Mouse (Mus musculus): ENCODE measurements at regions not wholly inside any gene's neighbourhood (a gene's known extent, or its start where the extent isn't known, plus 50 kb on each side); places are given as distances from the start of the nearest gene placed in this dataset.

DNA sequence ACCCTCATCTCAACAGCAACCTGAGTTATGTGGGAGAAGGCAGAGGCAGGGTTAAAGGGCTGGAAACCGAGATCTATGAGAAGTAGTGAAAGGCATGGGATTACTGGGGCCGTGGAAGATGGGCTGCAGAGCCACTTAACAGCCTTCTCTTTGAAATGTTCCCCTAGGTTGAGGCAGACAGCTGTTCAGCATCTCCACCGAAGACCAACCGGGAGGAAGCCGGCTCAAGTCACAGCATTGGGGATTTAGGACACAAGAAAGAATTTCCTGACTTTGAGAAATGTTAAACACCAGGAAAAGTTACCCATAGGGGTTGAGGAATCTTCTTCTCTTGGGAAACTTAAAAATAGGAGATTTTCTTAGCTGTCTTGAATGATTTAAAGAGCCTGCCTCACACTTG is 283.4 kb upstream of the Pard3b start:
- Histone ChIP-seq H3K27me3 (no peaks in the 10 kb centered on the region; the same call in 1 of the 2 replicates), H3K36me3 (ENCODE audit: poor library complexity, severe bottlenecking) (no peaks in the 10 kb centered on the region), H3K4me1 (peaks cover 16% of the 10 kb centered on the region; the same call in 1 of the 2 replicates), H3K4me2 (no peak overlapping the region), H3K9me3 (replicated peaks) (no peaks in the 10 kb centered on the region), H3K4me3 (no peak overlapping the region), H3K27ac (no peak overlapping the region), H3K9ac (no peak overlapping the region)
- ATAC-seq, result no peak
- WGBS, result 68% methylated on average over 5 of the region's 5 CpGs

DNA sequence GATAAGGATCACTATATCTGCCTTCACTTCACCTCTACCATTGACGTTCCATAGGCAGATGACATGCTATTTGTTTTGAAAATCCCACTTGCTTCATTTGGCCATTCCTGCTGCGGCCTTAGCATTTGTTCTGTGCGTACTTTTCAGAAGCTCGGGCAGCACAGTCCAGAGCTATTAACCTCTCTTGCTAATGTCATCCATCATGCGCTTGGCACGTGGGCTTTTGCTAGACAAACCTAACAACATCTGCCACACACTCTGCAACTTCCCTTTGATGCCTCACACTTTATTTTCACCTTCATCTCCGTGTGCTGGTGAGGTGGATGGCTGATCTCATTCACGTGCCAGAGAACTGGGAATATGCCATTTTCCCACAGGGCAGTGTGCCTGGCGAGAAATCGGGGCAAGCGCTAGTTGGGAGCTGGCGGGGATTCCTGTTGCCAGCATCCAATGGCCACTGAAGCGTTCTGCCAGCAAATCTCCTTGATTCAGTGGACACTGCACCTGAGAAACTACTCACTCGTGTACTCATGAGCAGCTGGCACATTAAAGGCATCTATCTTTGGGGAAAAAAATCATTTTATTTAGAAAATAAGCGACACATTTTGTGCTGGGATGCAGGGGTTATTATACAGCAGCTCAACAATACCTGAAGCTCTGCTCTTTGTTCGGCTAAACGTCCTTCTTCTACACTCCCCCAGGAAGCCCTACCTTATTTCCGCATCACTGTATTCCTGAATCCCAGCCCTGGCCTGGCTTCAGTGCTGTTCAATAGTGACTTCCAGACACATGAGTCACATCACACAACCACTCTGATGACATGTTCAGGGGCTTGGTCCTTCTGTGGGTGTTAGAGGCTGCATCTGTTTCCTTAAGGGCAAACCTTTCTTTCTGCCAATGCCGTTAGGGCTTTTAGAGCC is 279.4 kb upstream of the Pard3b start:
- WGBS, result 62% methylated on average over 19 of the region's 19 CpGs
- Histone ChIP-seq H3K4me1 (peaks cover 16% of the 10 kb centered on the region; the same call in 1 of the 2 replicates), H3K27ac (peak overlapping the region; percentile 35), H3K9ac (no peak overlapping the region), H3K4me2 (no peak overlapping the region), H3K36me3 (ENCODE audit: poor library complexity, severe bottlenecking) (no peaks in the 10 kb centered on the region), H3K4me3 (no peak overlapping the region), H3K9me3 (replicated peaks) (no peaks in the 10 kb centered on the region), H3K27me3 (no peaks in the 10 kb centered on the region; the same call in 1 of the 2 replicates)
- ATAC-seq, result peak; percentile 62

DNA sequence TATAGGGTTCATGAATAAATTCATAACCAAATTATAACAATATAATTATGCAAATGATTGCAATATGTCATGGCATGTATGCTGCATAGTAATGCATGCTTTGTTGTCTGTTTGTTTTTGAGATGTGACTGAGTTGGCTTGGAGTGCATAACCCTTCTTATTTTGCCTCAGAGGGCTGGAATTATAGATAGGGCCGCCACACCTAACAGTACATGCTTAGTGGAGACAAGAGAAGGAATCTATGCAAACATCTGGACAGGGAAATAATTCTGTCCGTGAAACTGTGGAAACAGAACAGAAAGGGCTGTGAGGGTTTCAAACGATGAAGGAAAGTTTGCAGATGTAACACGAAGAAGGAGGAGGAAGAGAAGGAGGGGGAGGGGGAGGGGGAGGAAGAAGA is 266.0 kb upstream of the Pard3b start:
- Histone ChIP-seq H3K27ac (no peak overlapping the region), H3K9me3 (replicated peaks) (0 out of 2 replicates have a peak, but pooled peaks cover 3% of the 10 kb centered on the region), H3K4me1 (peaks cover 5% of the 10 kb centered on the region; the same call in 1 of the 2 replicates), H3K4me2 (no peak overlapping the region), H3K9ac (no peak overlapping the region), H3K36me3 (ENCODE audit: poor library complexity, severe bottlenecking) (no peaks in the 10 kb centered on the region), H3K27me3 (no peaks in the 10 kb centered on the region), H3K4me3 (no peak overlapping the region)
- ATAC-seq, result no peak
- 80% methylated on average over 4 of the region's 4 CpGs for WGBS

DNA sequence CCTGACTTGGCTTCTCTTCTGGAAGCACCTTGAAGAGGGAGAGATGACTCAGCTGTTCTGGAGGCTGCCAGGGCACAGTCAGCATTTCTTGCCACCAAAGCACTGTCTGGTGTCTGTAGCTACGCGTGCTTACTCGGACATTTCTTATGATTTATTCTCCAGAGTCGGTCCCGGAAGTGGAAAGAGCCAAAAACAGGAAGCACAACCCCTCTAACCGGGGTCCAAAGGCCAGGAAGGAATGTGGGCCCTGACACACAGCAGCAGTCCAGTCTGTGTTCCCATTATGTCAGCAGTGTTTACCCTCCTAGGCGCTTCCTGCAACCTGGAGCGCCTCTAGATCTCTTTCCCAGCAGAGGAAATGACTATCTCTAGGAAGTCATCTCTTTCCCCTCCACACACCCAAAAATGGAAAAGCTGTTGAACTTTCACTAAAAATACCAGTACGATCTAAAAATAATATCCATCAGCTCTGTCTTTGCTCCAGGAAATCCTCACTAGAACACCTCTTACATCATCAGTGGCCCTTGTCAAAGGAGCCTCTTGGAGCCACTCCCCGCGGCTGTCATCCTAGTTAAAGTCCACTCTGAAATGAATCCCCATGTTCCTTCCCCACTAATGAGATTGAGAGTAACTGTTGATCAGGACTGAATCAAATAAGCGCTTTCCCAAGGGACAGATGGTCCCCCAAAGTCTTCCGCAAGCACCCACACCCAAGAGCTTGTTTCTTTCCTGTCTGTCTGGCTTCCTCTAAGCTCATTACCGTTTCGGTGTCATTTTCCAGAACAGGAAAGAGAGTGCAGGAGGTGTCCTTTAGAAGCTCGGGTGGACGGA is 264.7 kb upstream of the Pard3b start:
- no peak for ATAC-seq
- H3K36me3 ChIP-seq (ENCODE audit: poor library complexity, severe bottlenecking), result no peaks in the 10 kb centered on the region
- no peak overlapping the region for H3K27ac ChIP-seq
- WGBS, result 84% methylated on average over 17 of the region's 17 CpGs
- no peak overlapping the region for H3K4me2 ChIP-seq
- 0 out of 2 replicates have a peak, but pooled peaks cover 3% of the 10 kb centered on the region for H3K9me3 ChIP-seq (replicated peaks)
- H3K4me3 ChIP-seq, result no peak overlapping the region
- H3K27me3 ChIP-seq, result no peaks in the 10 kb centered on the region
- peaks cover 7% of the 10 kb centered on the region; the same call in 1 of the 2 replicates for H3K4me1 ChIP-seq
- no peak overlapping the region for H3K9ac ChIP-seq

DNA sequence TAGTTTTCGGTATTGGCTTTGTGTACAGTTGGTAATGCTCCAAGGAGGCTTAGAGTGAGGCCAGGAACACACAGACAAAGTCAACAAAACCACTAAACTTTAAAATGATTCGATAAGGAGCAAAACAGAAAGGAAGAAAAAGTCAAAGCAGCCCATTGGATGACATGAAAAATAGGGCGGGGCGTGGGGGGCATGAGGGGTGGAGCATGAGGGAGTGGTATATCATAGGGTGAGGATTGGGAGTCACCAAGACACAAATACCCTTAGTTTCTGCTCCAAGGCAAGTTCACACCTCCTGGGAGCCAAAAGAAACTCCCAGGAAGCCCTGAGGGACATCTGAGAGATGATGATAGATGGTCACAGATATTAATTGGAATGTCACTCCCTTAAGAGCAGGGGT is 262.2 kb upstream of the Pard3b start:
- Histone ChIP-seq H3K27ac (no peak overlapping the region), H3K4me1 (peaks cover 26% of the 10 kb centered on the region), H3K4me2 (no peak overlapping the region), H3K4me3 (no peak overlapping the region), H3K27me3 (no peaks in the 10 kb centered on the region), H3K9me3 (replicated peaks) (0 out of 2 replicates have a peak, but pooled peaks cover 1% of the 10 kb centered on the region), H3K36me3 (ENCODE audit: poor library complexity, severe bottlenecking) (no peaks in the 10 kb centered on the region), H3K9ac (no peak overlapping the region)
- no peak for ATAC-seq
- WGBS, result 70% methylated on average over 4 of the region's 4 CpGs

DNA sequence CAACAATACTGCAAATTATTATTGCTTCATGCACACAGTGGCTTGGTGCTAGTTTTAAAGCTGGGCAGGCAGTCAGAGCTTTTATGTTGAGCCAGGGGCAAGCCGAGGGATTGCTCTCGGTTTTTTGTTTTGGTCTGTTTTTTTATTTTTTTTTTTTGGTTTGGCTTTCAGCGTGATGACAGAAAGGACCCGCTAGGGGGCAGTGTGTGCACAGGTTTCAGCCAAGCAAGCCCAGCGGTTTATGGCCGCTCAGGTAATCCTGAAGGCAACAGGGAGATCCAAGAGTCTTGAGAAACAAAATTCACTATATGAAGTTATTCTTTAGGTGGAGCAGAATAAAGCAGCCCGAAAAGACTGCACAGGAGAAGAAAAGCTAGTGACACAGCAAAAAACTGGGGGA is 261.6 kb upstream of the Pard3b start:
- H3K27ac ChIP-seq, result no peak overlapping the region
- no peak overlapping the region for H3K4me2 ChIP-seq
- H3K4me3 ChIP-seq, result no peak overlapping the region
- ATAC-seq, result no peak
- peaks cover 26% of the 10 kb centered on the region for H3K4me1 ChIP-seq
- WGBS, result 1% methylated on average over 7 of the region's 7 CpGs
- H3K9ac ChIP-seq, result no peak overlapping the region
- H3K9me3 ChIP-seq (replicated peaks), result no peaks in the 10 kb centered on the region
- H3K36me3 ChIP-seq (ENCODE audit: poor library complexity, severe bottlenecking), result no peaks in the 10 kb centered on the region
- H3K27me3 ChIP-seq, result no peaks in the 10 kb centered on the region

DNA sequence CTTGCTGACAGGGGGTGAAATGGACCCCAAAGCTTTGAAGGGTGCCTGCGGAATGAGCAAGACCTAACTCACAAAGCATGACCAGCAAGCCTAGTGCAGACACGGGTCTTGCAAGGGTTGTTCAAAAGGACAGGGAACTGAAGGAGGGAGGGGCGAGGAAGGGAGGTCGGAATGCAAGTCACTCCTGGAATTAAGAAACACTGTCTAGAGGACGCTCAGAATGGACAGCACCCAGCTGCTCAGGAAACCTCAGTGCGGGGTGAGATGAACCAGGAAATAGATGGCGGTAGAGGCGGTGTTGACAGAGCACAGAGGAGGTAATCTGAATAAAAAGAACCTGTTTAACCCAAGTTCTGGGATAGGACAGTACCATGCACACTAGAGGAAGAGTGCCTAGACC is 260.4 kb upstream of the Pard3b start:
- WGBS, result 73% methylated on average over 8 of the region's 8 CpGs
- peaks cover 26% of the 10 kb centered on the region for H3K4me1 ChIP-seq
- H3K27me3 ChIP-seq, result no peaks in the 10 kb centered on the region
- H3K9ac ChIP-seq, result no peak overlapping the region
- ATAC-seq, result no peak
- no peak overlapping the region for H3K4me2 ChIP-seq
- H3K9me3 ChIP-seq (replicated peaks), result no peaks in the 10 kb centered on the region
- H3K4me3 ChIP-seq, result no peak overlapping the region
- H3K36me3 ChIP-seq (ENCODE audit: poor library complexity, severe bottlenecking), result no peaks in the 10 kb centered on the region
- no peak overlapping the region for H3K27ac ChIP-seq

DNA sequence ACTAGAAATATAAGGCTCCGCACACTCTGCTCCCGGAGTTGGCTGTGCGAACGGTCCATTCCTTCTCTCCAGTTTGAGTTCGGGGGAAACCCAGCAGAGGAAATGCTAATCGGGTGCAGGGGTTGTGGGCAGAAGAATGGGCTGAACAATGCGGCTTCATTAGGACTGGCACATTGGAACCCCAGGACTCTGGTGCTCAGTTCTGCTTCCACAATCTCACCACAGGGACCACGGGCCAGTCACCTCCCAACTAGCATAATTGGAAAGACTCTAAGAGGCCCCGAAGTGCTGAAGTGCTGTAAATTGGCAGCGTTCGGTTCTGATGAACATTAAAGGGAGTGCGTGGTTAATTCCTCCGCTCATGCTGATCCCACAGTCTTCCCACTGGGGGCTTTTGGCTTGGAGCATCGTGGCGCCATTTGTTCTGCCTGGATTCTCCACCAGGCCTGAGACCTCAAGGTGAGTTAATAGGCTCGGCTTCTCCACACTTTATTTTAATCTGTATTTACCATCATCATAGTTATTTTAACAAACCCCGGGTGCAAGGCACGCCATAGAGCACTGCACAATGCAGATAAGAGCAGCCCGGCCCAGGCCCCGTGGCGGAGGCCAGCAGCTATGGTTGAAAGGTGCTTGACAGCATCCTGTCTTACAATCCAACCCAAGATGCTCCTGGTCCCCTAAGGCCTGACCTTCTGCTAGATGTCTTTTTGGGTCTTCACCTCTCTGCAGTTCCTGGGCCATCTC is 258.7 kb upstream of the Pard3b start:
- no peaks in the 10 kb centered on the region for H3K9me3 ChIP-seq (replicated peaks)
- H3K9ac ChIP-seq, result no peak overlapping the region
- no peaks in the 10 kb centered on the region for H3K36me3 ChIP-seq (ENCODE audit: poor library complexity, severe bottlenecking)
- 0 out of 2 replicates have a peak overlapping the region, but pooled peaks have one; percentile 1 for H3K4me2 ChIP-seq
- H3K4me3 ChIP-seq, result no peak overlapping the region
- peak; percentile 80 for ATAC-seq
- no peak overlapping the region; the same call in 1 of the 2 replicates for H3K27ac ChIP-seq
- WGBS, result 27% methylated on average over 21 of the region's 21 CpGs
- no peaks in the 10 kb centered on the region for H3K27me3 ChIP-seq
- peaks cover 26% of the 10 kb centered on the region for H3K4me1 ChIP-seq

DNA sequence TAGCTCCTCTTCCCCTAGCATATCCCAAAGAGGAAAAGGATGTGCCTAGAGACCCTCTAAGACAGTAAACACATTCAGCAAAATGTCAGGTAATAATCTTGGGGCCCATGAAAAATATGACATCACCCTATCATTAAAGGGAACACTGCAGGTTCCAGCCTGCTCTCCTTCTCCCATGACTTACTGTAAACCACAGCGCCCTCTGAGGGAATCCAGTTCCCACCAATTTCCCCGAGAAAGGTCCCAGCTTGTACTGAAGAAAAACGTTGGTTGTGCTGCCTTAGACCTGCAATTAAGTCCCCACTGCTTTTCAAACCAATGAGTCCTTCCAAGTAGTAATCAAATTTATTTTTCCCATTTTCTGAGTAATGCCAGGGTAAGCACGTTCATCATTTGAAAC is 251.0 kb upstream of the Pard3b start:
- no peak overlapping the region for H3K4me3 ChIP-seq
- no peak overlapping the region for H3K9ac ChIP-seq
- no peak overlapping the region for H3K27ac ChIP-seq
- no peaks in the 10 kb centered on the region for H3K9me3 ChIP-seq (replicated peaks)
- H3K36me3 ChIP-seq (ENCODE audit: poor library complexity, severe bottlenecking), result no peaks in the 10 kb centered on the region
- no peak for ATAC-seq
- H3K4me2 ChIP-seq, result no peak overlapping the region
- no peaks in the 10 kb centered on the region for H3K4me1 ChIP-seq
- 66% methylated on average over 4 of the region's 4 CpGs for WGBS
- no peaks in the 10 kb centered on the region for H3K27me3 ChIP-seq

DNA sequence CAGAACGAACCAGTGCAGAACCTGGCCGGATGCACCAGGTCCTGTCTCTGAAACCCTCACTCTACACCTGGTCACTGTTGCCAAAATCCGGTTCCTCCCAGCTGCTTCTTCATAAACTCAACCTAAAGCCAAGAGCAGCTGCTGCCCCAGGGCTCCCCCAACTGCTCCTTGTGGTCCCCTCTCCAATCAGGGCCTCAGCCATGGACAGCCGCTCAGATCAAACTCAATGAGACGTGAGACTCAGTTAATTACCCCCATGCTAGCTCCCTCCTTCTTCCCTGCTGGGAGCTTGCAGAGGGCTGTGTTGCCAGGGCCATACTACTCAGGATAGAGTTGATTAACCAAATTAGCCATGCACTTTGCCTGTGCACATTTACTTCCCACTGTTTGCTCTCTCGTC is 240.8 kb upstream of the Pard3b start:
- Histone ChIP-seq H3K9ac (no peak overlapping the region), H3K36me3 (ENCODE audit: poor library complexity, severe bottlenecking) (no peaks in the 10 kb centered on the region), H3K9me3 (replicated peaks) (no peaks in the 10 kb centered on the region; the same call in 1 of the 2 replicates), H3K4me1 (peaks cover 8% of the 10 kb centered on the region), H3K27me3 (no peaks in the 10 kb centered on the region), H3K27ac (no peak overlapping the region), H3K4me3 (no peak overlapping the region), H3K4me2 (no peak overlapping the region)
- 31% methylated on average over 6 of the region's 6 CpGs for WGBS
- ATAC-seq, result peak; percentile 19; the same call in 1 of the 2 replicates

DNA sequence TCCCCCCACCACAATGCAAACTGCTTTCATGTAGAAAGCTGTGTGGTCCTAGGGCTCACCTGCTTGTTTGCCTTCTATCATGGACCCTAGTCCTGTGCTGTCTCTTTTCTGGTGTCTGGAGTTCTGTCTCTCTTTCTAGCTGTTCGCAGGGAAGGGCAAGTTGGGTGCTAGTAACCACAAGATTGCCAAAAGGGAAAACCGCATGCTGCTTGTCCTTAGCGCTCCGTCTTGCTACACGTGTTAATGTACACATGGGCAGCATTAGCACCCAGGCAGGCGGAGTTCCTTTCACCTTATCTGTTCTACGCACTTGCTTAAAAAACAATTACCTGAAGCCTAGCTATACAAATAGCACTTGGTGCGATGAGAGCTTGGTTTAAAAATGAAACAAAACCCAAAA is 236.3 kb upstream of the Pard3b start:
- Histone ChIP-seq H3K9me3 (replicated peaks) (no peaks in the 10 kb centered on the region; the same call in 1 of the 2 replicates), H3K4me1 (peaks cover 12% of the 10 kb centered on the region), H3K36me3 (ENCODE audit: poor library complexity, severe bottlenecking) (no peaks in the 10 kb centered on the region), H3K27me3 (no peaks in the 10 kb centered on the region), H3K4me3 (no peak overlapping the region), H3K4me2 (peak overlapping the region; percentile 42), H3K27ac (no peak overlapping the region), H3K9ac (no peak overlapping the region)
- ATAC-seq, result no peak
- 59% methylated on average over 8 of the region's 8 CpGs for WGBS

All from forebrain, embryonic 13.5 days (tissue).